Mouse (Mus musculus) 416B (cell line): ENCODE data around the gene Gdpd4.

Experiments
- DNase-seq: peaks from one replicate; pipeline ENCODE4 v3.0.0; 2011; ENCODE audit warnings: low read depth

Gene Gdpd4

DNA sequence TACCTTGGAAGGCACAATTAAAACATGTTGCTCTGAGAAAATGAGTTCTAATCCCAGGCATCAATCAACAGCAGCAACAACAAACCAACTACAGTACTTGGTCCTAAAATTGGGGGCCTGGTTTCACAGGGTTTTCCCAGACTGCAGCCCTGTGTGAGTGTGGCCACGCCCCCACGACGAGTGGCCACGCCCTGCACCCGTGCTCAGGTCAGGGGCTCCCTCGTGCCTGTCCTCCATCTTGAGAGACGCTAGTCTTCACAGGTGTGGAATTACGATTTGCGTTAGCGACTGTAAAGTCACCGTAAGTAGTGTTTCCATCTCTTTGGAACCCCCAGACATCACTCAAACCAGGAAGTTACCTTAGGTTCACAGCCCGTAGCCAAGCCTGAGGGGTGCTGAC, at the start of gene Gdpd4:
Gene Gdpd4, plus strand, starts transcription at position 214 of the 400 bp plus-strand sequence.
- DNase-seq, result no peak

DNA sequence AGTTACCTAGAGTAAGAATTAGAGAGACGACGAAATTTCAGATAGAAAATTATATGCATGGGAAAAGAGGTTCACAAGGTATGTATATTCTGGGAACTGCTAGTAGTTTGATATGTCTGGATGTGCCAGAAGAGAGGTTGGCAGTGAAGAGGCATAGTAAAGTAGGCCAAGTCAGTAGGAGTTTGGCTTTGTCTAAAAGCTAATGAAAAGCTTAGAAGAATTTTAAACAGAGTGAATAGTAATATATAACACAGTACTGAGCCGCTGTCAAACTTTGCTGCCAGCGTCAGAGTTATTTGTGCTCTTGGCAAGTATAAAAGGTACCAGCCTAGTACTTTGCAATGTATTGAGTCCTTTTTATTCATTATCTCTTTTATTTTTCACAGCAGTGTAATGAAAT, 47.4 kb upstream of the Gdpd4 start:
- no peak for DNase-seq

DNA sequence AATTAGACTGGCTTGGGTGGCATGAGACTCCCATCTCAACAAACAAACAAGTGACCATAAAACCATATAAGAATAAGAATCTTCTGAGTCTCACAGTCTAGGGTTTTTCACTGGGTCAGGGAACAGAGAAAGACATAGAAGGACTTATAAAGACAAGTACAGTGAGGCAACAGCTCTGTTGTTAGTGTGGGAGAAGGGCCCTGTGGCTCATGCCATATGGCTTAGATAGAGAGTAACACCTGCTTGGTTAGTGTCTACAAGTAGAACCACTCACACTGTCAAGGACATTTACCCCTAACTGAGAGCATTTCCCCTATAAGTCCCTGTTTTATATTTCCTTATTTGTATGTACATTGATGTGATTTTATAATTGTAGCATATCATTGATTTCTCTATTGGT, 46.4 kb upstream of the Gdpd4 start:
- no peak for DNase-seq

DNA sequence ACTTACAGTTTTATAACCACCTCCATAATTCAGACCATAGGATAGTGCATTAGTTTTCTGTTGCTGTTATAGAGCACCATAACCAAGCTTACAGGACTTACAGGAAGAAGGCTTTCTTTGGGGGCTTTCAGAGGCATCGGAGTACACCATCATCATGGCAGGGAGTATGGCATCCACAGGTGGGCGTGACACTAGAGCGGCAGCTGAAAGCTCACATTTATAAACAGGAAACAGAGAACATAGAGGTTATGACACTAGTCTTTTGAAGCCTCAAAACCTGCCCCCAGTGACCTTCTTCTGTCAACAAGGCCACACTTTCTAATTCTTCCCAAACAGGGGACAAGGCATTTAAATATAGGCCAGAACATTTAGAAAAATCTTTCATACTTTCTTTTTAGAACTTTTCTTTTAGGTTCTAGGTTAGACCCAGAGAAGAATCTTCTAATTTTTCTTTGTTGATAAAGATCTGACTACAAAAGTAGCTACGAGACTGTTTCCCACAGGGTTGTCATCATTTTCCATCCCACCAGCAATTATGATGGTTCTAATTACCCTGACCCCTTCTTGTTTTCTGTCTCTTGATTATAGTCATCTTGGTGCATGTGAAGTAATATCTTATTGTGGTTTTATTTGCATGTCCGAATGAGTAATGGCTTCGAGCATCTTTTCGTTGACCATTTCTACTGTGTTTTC, 41.8 kb upstream of the Gdpd4 start:
- no peak for DNase-seq

DNA sequence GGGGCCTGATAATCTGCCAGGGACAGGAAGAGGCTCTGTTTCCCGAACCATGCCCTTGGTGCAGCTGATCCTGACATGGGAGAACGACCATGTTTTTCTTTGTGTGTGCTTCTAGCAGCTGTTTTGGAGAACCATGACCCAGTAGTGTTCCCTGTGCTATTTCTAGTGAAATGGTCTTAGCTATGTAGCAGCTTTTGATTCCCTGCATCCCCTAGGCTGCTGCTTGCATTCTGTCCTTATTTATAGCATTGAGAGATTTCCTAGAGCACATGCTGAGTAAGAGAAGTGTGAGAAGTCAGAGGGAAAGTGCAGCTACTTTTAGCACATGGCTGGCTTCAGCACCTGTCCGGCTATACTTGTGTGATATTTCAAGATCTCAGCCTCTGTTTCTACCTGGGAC, 8.1 kb upstream of the Gdpd4 start:
- DNase-seq, result no peak

DNA sequence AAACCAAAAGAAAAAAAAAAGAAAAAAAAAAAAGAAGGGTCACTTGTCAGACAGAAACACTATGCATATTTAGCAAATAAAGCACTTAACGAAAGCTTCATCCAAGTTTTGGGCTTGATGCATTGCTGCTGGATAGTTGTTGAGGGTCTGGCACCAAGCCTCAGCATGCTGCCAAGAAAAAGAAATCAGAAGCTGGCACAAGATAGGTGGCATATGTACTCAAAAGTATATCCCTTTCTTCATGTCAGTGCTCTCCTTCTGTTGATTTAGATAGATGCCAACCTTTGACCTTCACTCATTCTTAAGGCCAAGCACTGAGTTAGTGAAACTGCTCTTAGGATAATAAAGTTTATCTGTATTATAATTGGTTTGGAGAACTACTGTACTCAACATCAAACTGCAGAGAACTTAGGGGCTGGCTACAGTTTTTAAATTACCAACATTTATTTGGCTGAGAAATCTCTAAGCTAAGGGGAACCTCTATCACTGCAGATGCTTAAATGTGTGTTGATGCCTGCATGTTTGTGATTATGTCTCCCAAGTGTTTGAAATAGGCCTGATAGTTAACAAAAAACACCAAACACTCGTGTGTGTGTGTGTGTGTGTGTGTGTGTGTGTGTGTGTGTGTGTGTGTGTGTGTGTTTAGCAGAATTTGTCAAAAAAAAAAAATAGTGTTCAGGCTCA, 4.8 kb upstream of the Gdpd4 start:
- no peak for DNase-seq

DNA sequence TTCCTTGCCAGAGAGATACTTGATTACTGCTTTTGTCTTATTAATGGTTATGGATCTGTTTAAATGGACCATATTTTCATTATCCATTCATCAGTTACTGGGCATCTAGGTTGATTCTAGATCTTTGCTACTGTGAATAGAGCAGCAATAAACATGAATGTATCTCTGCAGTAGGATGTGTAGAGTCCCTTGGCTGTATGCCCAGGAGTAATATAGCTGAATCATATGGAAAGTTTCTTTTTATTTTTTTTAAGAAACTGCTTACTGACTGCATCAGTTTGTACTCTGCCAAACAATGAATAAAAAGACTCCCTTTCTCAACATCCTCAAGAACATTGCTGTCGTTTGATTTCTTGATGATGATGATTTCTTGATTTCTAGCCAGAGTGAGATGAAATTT, 6.1 kb downstream of the Gdpd4 start:
- DNase-seq, result peak; percentile 21

DNA sequence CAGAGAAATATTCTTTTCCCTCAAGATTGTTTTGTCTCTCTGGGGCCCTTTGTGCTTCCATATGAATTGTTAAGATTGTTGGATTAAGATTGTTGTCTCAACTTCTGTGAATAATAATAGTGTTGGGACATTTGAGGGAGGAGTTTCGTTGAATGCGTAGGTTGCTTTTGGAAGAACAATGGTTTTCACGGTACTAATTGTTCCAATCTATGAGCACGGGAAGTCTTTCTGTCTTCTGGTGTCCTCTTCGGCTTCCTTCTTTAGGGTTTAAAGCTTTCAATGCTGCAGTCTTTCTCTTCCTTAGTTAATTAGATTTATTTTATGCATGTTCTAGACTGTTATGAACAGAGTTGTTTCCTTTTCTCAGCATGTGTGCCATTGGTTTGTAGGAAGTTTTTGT, 7.2 kb downstream of the Gdpd4 start:
- DNase-seq, result no peak

DNA sequence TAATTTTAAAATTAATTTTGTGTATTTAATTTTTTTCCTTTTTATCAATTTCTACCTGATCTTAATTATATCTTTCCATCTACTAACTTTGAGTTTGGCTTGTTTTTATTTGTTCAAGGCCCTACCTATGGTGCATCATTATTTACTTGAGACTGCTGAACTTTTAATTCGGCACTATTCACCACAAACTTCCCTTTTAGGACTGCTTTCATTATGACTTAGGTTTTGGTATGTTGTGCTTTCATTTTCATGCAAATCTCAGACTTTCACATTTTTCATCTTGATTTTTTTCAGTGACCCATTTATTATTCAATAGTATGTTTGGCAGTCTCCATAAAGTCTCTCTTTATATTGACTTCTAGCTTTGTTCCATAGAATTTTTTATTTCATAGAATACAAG, 24.7 kb downstream of the Gdpd4 start:
- no peak for DNase-seq

DNA sequence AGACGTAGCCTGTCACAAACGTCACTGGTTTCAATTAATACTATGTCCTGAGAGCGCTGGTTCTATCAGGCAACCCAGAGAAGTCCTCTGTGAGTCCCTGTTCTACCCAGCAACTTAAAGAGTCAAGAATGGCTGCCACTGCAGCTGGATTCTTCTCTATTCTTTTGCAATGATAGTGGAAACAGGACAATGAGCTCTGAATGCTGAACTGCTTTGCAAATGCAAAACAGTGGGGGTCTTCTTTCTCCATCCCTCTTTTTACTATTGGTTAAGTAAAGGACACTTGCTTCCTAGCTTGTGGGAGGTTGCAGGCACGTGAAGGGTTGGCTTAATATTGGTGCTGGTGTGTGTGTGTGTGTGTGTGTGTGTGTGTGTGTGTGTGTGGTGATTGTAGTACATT, 52.7 kb downstream of the Gdpd4 start:
- no peak for DNase-seq

DNA sequence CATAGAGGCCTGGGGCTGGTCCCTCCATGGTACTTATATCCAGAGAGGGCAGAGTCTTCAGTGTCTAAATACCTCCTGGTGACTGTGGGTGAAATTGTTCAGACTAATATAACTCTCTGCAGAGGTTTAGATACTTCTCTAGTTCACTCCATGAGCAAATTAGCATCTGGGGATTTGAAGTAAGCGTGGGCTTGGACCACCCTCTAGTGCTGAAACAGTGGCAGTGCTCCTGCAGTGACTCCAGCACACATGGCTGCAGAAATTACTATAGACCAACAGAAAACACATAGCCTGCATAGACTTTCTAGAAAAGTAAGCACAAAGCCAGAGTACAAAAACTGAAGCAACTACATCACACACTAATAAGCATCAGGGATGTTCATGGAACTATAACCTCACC, 57.7 kb downstream of the Gdpd4 start:
- peak; percentile 66 for DNase-seq

DNA sequence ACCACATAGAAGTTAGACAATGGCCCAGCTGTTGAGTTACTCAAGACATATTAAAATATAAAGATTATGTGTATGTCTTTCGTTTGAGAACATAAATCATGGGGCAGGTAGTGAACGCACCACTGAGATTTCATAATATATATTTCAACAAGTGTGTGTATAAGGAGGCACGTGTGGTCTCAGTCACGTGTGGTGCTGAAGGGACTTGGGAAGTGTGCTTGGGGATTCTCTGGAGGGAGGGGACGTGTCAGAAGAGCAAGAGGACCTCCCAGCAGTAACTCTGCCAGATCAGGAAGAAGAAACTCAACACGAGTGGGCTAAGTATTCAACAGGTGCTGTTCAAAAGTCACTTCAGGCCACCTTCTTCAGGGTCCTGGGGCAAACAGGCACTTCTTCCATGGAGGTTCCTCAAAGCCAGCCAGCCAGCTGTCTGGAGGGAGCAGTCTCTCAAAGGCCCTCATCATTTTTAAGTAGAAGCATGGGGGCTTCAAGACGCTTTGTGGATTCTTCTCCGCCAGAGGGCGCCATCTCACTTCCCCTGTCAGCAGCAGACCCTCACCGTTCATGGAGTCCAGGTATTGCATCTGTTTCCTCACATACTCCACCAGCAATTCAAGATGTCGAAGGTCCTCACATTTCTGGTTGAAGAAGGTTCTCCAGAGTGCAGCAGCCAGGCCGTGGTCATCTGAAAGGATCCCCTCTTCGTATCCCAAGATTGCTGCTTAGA, 64.5 kb downstream of the Gdpd4 start:
- DNase-seq, result peak; percentile 58

DNA sequence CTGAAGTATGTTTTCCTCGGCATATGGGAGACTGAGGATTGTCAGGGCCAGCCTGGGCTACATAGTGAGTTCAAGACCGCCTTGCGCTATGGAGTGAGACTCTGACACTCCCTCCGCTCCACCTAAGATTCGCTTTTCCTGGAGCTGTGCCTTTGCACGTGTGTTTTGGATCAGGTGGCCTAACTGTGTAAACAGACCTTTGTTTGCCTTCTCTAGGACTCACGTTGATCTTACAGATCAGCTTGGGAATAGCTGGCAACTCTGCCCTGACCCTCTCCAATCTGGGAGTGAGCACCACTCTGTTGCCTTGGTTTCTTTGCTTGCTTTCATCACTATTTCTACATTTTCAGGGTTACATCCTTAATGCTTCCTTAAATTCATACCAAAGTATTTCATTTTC, 82.9 kb downstream of the Gdpd4 start:
- no peak for DNase-seq

DNA sequence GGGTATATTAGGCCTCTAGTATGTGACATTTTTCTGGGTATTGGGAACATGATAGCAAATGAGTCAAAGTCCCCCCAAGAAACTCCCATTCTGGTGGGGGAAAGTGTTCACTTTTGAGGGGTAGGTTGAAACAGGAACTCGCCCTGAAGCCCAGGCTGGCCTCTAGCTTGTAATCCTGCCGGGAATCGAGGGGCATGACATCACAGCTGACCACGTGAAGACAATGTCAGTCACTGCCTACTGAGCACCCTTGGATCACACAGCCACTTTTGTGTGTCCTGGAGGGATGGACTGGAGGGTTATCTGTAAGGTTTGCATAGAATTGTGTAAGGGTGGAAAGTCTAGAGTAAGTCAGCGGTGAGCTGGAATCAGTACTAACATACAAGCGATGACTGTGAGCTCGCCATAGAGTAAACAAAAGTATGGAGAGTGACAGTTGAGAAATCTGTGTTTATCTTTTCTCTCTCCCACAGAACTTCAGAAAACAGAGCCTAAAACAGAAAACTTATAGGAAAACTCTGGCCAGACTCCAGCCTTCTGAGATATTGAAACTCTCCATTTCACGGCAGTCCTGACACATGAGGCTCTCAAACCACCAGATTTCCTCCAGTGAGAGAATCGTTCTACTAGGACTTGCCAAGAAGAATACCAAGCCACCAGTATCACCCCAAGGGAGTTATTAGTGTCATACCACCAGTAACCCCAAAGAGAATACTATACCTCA, 128.5 kb downstream of the Gdpd4 start:
- DNase-seq, result no peak

DNA sequence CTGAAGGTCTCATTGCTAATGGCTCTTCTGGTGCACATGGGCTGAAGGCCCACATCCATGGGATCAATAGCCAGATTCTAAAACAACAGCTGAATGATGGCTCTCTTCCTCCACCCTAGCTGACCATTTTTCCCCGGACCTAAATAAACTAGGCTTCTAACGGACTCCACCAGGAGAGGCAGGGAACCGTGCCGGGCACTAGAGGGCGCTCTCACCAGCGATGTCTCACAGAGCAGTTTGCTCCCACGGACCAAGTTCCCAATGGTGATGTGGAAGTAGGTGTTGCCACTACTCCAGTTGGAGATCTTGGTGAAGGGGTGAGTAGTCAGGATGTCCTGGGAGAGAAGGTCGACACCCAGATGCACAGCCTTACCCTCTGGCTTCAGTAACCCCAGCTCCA, 132.2 kb downstream of the Gdpd4 start:
- peak; percentile 59 for DNase-seq

DNA sequence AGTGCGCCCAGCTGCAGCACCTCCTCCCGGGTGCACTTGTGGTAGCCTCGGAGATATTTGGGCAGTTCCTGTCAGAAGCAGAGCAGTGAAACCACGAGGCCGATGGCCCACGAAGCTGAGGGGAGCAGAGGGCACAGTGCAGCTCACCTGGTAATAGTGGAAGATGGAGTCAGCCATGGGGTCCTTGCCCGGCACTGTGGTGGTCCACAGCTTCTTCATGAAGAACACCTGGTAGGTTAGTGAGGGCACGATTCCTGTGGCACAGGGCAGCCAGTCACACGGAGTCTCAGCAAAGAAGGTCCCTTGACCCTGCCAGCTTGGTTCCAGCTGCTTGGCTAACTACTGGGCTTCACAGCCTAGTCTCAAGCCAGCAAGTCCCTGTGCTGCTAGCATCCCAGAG, 134.7 kb downstream of the Gdpd4 start:
- no peak for DNase-seq

DNA sequence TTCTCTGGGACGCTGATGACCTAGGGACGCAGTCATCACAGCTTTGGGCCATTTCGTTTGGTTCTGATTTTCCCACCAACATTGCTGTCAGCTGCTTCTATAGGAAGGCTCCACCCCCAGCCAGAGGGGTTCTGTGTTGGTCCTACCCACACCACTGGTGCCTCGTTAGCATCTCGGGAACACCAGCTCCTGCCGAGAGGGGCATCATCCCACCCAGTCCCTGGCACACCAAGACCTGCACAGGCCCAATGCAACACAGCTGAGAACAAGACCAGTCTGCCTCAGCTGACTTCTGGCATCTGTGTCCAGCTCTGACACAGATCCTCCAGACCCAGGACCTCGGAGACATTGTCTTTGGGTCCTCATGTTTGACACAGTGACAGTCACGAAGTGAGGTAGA, 135.2 kb downstream of the Gdpd4 start:
- no peak for DNase-seq

DNA sequence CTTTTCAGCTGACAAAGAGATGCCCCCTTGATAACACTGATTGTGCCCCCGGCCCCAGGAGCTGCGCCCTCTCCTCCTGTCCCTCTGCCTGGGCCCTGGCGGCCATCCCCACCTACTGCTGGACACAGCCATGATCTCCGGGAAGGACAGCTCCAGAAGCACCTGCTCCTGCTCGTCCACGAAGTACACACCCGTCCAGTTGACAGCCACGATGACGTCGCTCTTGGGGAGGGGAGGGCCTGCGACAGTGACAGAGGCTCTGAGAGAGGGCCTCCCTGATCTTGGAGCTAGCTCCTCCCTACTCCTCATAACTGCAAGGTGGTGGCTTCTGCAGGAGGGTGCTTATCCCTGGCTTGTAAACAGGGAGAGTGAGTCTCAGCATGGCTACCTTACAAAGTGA, 146.5 kb downstream of the Gdpd4 start:
- no peak for DNase-seq

DNA sequence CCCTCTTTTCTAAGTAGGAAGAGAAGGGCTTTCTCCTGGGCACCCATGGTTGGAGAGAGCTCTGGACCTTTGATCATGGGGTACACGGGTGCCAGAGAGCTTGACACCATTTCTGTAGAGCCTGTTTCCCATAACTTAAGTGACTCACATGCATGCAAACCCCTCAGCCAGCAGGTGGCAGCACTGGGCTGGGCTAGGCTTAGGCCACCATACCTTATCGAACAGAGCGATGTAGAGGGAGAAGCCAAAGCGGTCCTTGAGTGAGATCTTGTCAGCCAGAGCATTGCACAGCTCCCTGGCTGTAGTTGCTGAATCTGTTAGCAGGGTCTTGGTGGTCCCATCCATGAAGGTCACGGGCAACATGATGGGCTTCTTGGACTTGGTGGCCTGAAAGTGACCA, 151.9 kb downstream of the Gdpd4 start:
- peak; percentile 87 for DNase-seq

DNA sequence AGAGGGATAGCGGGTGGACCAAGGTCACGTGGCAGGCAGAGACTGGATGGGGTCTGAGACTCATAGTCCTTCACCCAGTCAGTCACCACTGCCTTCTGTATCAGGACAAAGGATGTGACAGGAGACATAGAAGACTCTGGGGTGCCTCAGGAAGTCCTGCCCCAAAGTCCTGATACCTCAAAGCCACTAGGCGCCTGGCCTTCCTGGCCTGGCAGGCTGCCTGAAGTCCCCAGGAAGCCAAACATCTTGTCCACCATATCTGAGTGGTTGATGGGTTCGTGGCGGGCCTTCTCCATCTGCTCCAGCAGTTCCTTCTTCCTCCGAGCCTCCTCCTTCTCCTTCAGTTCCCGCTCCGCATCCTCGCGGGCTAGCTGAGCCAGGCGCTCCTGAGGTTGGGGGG, 157.7 kb downstream of the Gdpd4 start:
- DNase-seq, result peak; percentile 54

DNA sequence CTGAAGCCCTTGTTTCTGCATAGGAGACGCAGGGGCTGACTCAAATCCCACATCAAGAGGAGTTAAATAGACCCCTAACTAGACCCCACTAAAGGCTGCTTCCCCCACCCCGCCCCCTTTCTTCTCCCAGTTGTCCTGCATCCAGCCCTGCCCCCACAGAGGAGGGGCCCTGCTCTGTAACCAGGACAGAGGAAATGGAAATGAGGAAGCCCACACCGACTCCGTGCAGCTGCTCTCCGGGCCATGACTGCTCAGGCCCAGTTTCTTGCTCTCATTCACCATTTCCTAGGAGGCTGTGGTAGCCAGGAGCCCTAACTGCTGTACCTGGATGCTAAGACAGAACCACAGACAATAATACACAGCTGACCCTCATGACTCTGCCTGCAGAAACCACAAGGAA, 162.6 kb downstream of the Gdpd4 start:
- no peak for DNase-seq

DNA sequence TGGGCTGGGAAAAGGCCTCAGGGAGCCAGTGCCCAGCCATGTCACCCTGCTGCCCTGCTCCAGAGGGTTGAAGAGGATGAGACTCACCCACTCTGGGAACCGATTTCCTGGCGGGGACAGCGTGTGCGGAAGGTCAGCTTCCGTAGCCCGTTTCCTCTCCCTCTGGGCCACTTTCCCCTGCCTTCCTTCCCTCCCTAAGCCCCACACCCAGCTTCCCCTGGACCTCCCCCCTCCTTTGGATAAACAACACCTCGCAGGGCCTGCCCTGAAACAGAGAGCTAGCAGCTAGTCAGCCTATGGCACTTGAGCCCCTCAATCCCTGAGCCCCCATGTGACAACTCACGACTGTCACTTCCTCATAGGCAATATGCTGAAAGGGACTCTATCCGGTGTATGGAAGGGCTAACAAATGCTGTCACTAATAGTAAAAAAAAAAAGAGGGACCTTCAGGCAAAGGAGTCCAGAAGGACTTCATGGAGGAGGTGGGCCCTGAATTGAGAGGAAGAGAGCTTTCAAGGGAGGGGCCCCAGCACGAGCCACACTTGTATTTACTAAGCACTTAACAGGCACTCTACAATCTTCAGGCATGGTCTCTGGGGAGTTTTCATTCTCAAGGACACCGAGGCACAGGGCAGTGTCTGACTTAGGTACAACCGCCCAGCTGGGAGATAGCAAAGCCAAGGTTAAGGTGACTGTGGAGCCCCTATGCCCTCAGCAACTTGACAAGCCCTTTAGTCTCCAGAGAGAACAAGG, 165.0 kb downstream of the Gdpd4 start:
- DNase-seq, result no peak
